18 mouse cellular contexts compared by ENCODE assay signal in the genomic region with DNA sequence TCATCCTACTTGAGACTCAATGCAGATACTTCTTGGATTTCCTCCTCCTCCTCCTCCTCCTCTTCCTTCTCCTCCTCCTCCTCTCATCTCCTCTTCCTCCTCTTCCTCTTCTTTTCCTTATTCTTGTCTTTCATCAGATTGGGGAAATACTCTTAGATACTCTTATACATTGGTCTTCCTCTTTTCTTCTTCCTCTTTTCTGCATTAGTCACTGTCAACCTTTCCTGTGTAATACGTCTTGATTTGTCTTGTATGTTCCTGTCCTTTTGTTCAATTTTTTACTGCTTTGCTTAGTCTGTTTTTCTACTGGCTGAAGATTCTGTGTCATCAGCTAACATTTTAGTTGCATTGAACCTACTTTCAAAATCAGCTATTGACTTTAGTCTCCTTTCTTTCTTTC.
DNase-seq lines count a peak whose midpoint lies in the region; ATAC-seq and TF ChIP-seq lines count a peak whose summit lies in the region.
"Had no signal": no experiment of that assay in that cellular context is flagged by ENCODE, and none has a peak within 500 bp of the region (broad histone marks: within the 10 kb centered on the region; RNA-seq: fewer than 3 reads in every experiment).

No protein-coding gene starts in this region.

- H3K36me3 ChIP-seq in MEL (ENCODE audit: control insufficient read depth in 1 of 2, insufficient read depth in 2 of 2, low read length in 2 of 2), result no peaks in the 10 kb centered on the region
- no peaks in the 10 kb centered on the region for H3K36me3 ChIP-seq in hindbrain, postnatal 0 days (ENCODE audit: insufficient read depth, low read length)
- no peaks in the 10 kb centered on the region for H3K36me3 ChIP-seq in intestine, embryonic 16.5 days (ENCODE audit: control insufficient read depth, insufficient read depth, low read length)
- H3K36me3 ChIP-seq: embryonic facial prominence, embryonic 13.5 days; heart, embryonic 12.5 days; hindbrain, embryonic 13.5 days; intestine, embryonic 15.5 days had no signal

- no peaks in the 10 kb centered on the region for H3K9me3 ChIP-seq in MEL (replicated peaks; ENCODE audit: insufficient read depth, low read length)
- no peaks in the 10 kb centered on the region for H3K9me3 ChIP-seq in hindbrain, postnatal 0 days (ENCODE audit: low read length)
- H3K9me3 ChIP-seq in intestine, embryonic 16.5 days (ENCODE audit: control insufficient read depth, low read length), result no peaks in the 10 kb centered on the region; the same call in 1 of the 2 replicates
- H3K9me3 ChIP-seq: embryonic facial prominence, embryonic 13.5 days; forebrain, embryonic 13.5 days; heart, embryonic 12.5 days; hindbrain, embryonic 13.5 days; intestine, embryonic 15.5 days had no signal

- H3K27ac ChIP-seq in MEL (ENCODE audit: control insufficient read depth, low read depth, low read length), result no peak overlapping the region
- no peak overlapping the region for H3K27ac ChIP-seq in hindbrain, postnatal 0 days
- H3K27ac ChIP-seq in intestine, embryonic 16.5 days (ENCODE audit: low read length), result no peak overlapping the region
- H3K27ac ChIP-seq: embryonic facial prominence, embryonic 13.5 days; forebrain, embryonic 13.5 days; hindbrain, embryonic 13.5 days; intestine, embryonic 15.5 days had no signal

- no peaks in the 10 kb centered on the region for H3K4me1 ChIP-seq in MEL (ENCODE audit: control insufficient read depth in 1 of 2, insufficient read depth in 2 of 2, low read length in 2 of 2)
- H3K4me1 ChIP-seq in hindbrain, postnatal 0 days (ENCODE audit: insufficient read depth, low read length), result no peaks in the 10 kb centered on the region
- H3K4me1 ChIP-seq in intestine, embryonic 16.5 days (ENCODE audit: control insufficient read depth, insufficient read depth, low read length), result no peaks in the 10 kb centered on the region
- H3K4me1 ChIP-seq: intestine, embryonic 15.5 days had no signal

- TF ChIP-seq EP300 in MEL (IDR thresholded peaks at IDR 0.05; ENCODE audit: low read depth in 1 of 2, low read length in 2 of 2), result peak in 1 of 2 experiments; percentile 30; a peak in 1 of 4 replicates

- DNase-seq in MEL (ENCODE audit: low read depth, low spot score), result peak; percentile 64
- no peak for DNase-seq in hindbrain, postnatal 0 days (ENCODE audit: low spot score)
- DNase-seq in spleen, postnatal 10 days (ENCODE audit: low spot score in 2 of 2), result no peak
- DNase-seq: adrenal gland, adult 8-10 months; adrenal gland, postnatal 36 days; cerebellum, adult 2 months; cerebellum, postnatal 14 days; forebrain, postnatal 0 days; gastrocnemius, postnatal 14 days; heart, postnatal 36 days had no signal

- H3K79me2 ChIP-seq in MEL (ENCODE audit: control insufficient read depth, insufficient read depth, low read length, poor library complexity), result no peaks in the 10 kb centered on the region

- no peak for TF ChIP-seq CTCF in MEL (IDR thresholded peaks at IDR 0.05 in 2 of 3, conservative IDR thresholded peaks at IDR 0.05 in 1 of 3; ENCODE audit: control insufficient read depth in 1 of 3, insufficient read depth in 1 of 3, low read depth in 2 of 3, low read length in 3 of 3, poor library complexity in 1 of 3, severe bottlenecking in 1 of 3)
- TF ChIP-seq CTCF in hindbrain, postnatal 0 days (IDR thresholded peaks at IDR 0.05; ENCODE audit: low read depth), result no peak

- peaks cover 0 to 3% of the 10 kb centered on the region in 2 experiments; a peak in 2 of 4 replicates for H3K27me3 ChIP-seq in MEL (ENCODE audit: control insufficient read depth in 1 of 2, insufficient read depth in 2 of 2, low read length in 2 of 2)
- H3K27me3 ChIP-seq in hindbrain, postnatal 0 days (ENCODE audit: insufficient read depth, low read length), result no peaks in the 10 kb centered on the region
- H3K27me3 ChIP-seq in intestine, embryonic 16.5 days (replicated peaks; ENCODE audit: control insufficient read depth, insufficient read depth, low read length), result no peaks in the 10 kb centered on the region
- H3K27me3 ChIP-seq: embryonic facial prominence, embryonic 13.5 days; forebrain, embryonic 13.5 days; heart, embryonic 12.5 days; intestine, embryonic 15.5 days had no signal

- 63% methylated on average over 1 of the region's 1 CpGs for WGBS in hindbrain, postnatal 0 days
- WGBS in intestine, embryonic 16.5 days, result 79% methylated on average over 1 of the region's 1 CpGs

- TF ChIP-seq RAD21 in MEL (IDR thresholded peaks at IDR 0.05; ENCODE audit: low read depth, low read length), result no peak

- H3K9ac ChIP-seq in MEL (ENCODE audit: control insufficient read depth, low read depth, low read length, poor library complexity, severe bottlenecking), result no peak overlapping the region
- no peak overlapping the region for H3K9ac ChIP-seq in hindbrain, postnatal 0 days (replicated peaks; ENCODE audit: low read length)
- H3K9ac ChIP-seq in intestine, embryonic 16.5 days (ENCODE audit: low read depth, low read length), result no peak overlapping the region
- H3K9ac ChIP-seq: embryonic facial prominence, embryonic 13.5 days; forebrain, embryonic 13.5 days; forebrain, postnatal 0 days; heart, embryonic 12.5 days; hindbrain, embryonic 13.5 days; intestine, embryonic 15.5 days had no signal

- peak; percentile 74 to 84 for ATAC-seq in hematopoietic stem cell, adult 5-6 weeks (replicated peaks in 1 of 2; ENCODE audit: insufficient read depth in 1 of 2, low FRiP score in 2 of 2, low TSS enrichment in 1 of 2, low read depth in 1 of 2, poor library complexity in 2 of 2, severe bottlenecking in 2 of 2)
- ATAC-seq in neutrophil, adult 5-6 weeks (ENCODE audit: extremely low read depth, insufficient number of reproducible peaks, low FRiP score, poor library complexity, severe bottlenecking), result peak; percentile 83
- no peak for ATAC-seq in hindbrain, postnatal 0 days
- ATAC-seq in intestine, embryonic 16.5 days, result no peak
- ATAC-seq: forebrain, embryonic 13.5 days; forebrain, postnatal 0 days; intestine, embryonic 15.5 days had no signal

- TF ChIP-seq POLR2A in MEL (IDR thresholded peaks at IDR 0.05; ENCODE audit: control insufficient read depth in 1 of 2, insufficient read depth in 1 of 2, low read depth in 1 of 2, low read length in 2 of 2, poor library complexity in 1 of 2), result no peak

- no peak overlapping the region for H3K4me3 ChIP-seq in MEL (ENCODE audit: control insufficient read depth in 1 of 2, insufficient read depth in 1 of 2, low read depth in 2 of 2, low read length in 2 of 2)
- no peak overlapping the region for H3K4me3 ChIP-seq in hindbrain, postnatal 0 days (ENCODE audit: low read length)
- no peak overlapping the region for H3K4me3 ChIP-seq in intestine, embryonic 16.5 days (ENCODE audit: low read length)
- H3K4me3 ChIP-seq: embryonic facial prominence, embryonic 13.5 days; forebrain, embryonic 13.5 days; heart, embryonic 12.5 days; hindbrain, embryonic 13.5 days; intestine, embryonic 15.5 days had no signal

- H3K4me2 ChIP-seq in hindbrain, postnatal 0 days (ENCODE audit: low read depth, low read length), result no peak overlapping the region
- H3K4me2 ChIP-seq in intestine, embryonic 16.5 days (ENCODE audit: low read depth, low read length), result no peak overlapping the region
- H3K4me2 ChIP-seq: embryonic facial prominence, embryonic 13.5 days; forebrain, embryonic 13.5 days; heart, embryonic 12.5 days; hindbrain, embryonic 13.5 days; intestine, embryonic 15.5 days had no signal

TF ChIP-seq in MEL, 35 proteins besides CTCF, POLR2A, EP300 and RAD21:
- TF ChIP-seq TAL1 (IDR thresholded peaks at IDR 0.05; ENCODE audit: low read length) (no peak), GABPA (IDR thresholded peaks at IDR 0.05; ENCODE audit: low read depth, low read length) (no peak), MYB (IDR thresholded peaks at IDR 0.05; ENCODE audit: low read depth, low read length) (no peak), USF2 (IDR thresholded peaks at IDR 0.05; ENCODE audit: borderline replicate concordance in 1 of 2, insufficient read depth in 1 of 2, low read depth in 1 of 2, low read length in 2 of 2) (no peak), TBP (IDR thresholded peaks at IDR 0.05; ENCODE audit: low read depth, low read length) (no peak), TCF12 (IDR thresholded peaks at IDR 0.05; ENCODE audit: low read depth, low read length) (no peak), USF1 (IDR thresholded peaks at IDR 0.05; ENCODE audit: low read depth, low read length) (no peak), UBTF (IDR thresholded peaks at IDR 0.05; ENCODE audit: borderline replicate concordance, insufficient read depth, low read depth, low read length) (no peak), CHD2 (IDR thresholded peaks at IDR 0.05; ENCODE audit: low read length) (no peak), NELFE (IDR thresholded peaks at IDR 0.05; ENCODE audit: low read depth, low read length) (no peak), JUND (IDR thresholded peaks at IDR 0.05; ENCODE audit: low read depth, low read length) (no peak), HCFC1 (IDR thresholded peaks at IDR 0.05; ENCODE audit: low read depth, low read length) (no peak), GATA1 (IDR thresholded peaks at IDR 0.05; ENCODE audit: low read depth, low read length) (no peak), E2F4 (IDR thresholded peaks at IDR 0.05; ENCODE audit: borderline replicate concordance, low read depth, low read length) (no peak), MYC (IDR thresholded peaks at IDR 0.05; ENCODE audit: low read depth, low read length) (no peak), SIN3A (IDR thresholded peaks at IDR 0.05; ENCODE audit: low read length) (no peak), POLR2AphosphoS5 (IDR thresholded peaks at IDR 0.05; ENCODE audit: borderline replicate concordance, low read depth, low read length) (no peak), RCOR1 (IDR thresholded peaks at IDR 0.05; ENCODE audit: low read depth, low read length) (no peak; the same call in 1 of the 2 replicates), MXI1 (IDR thresholded peaks at IDR 0.05; ENCODE audit: low read depth, low read length) (no peak)

Comparison
In these comparisons a context has a peak if more than half of its experiments do, and no peak if none do; other contexts are left out.
1. ATAC-seq: peak in hematopoietic stem cell, adult 5-6 weeks (2 of 2) and neutrophil, adult 5-6 weeks (single experiment); none in hindbrain, postnatal 0 days (single experiment) and intestine, embryonic 16.5 days (single experiment).